Mouse (Mus musculus) midbrain, embryonic 15.5 days (tissue): ENCODE results near the gene Vwa1. TPM values are rescaled to one million over a fixed set of nuclear protein-coding genes. Genes with fewer than 3 reads are reported as not detected.

Experiments used
- ATAC-seq: fragments of 200-750 bp; cut with Nextera tagmentation; replicated peaks from 2 replicates; pipeline ENCODE4 v1.8.0; 2017; ENCODE audit warnings: moderate TSS enrichment
- H3K27ac ChIP-seq: fragments of 300-500 bp; sonication (generic); 2 replicates; pipeline ENCODE4 v1.5.1; 2015; ENCODE audit warnings: mild to moderate bottlenecking, inconsistent platforms
- H3K27me3 ChIP-seq: fragments of 300-500 bp; sonication (generic); replicated peaks from 2 replicates; pipeline ENCODE4 v1.6.1; 2015; ENCODE audit warnings: inconsistent platforms
- H3K36me3 ChIP-seq: fragments of 300-500 bp; sonication (generic); replicated peaks from 2 replicates; pipeline ENCODE4 v1.6.1; 2015; ENCODE audit warnings: inconsistent platforms
- H3K4me1 ChIP-seq: fragments of 300-500 bp; sonication (generic); 2 replicates; pipeline ENCODE4 v1.6.1; 2015; ENCODE audit warnings: inconsistent platforms
- H3K4me2 ChIP-seq: fragments of 300-500 bp; sonication (generic); 2 replicates; pipeline ENCODE4 v1.6.1; 2015; ENCODE audit warnings: inconsistent platforms, mild to moderate bottlenecking, moderate library complexity
- H3K4me3 ChIP-seq: fragments of 300-500 bp; sonication (generic); 2 replicates; pipeline ENCODE4 v1.5.1; 2015; ENCODE audit warnings: mild to moderate bottlenecking, inconsistent platforms
- H3K9ac ChIP-seq: fragments of 300-500 bp; sonication (generic); 2 replicates; pipeline ENCODE4 v1.6.1; 2015; ENCODE audit warnings: mild to moderate bottlenecking, inconsistent platforms
- H3K9me3 ChIP-seq: fragments of 300-500 bp; sonication (generic); 2 replicates; pipeline ENCODE4 v1.6.1; 2016; ENCODE audit warnings: inconsistent platforms
- WGBS: fragments of 180-500 bp; shearing (Covaris S2); methylation state at CpG from one replicate; pipeline ENCODE4 v1.1.7; 2015; ENCODE audit warnings: mixed read lengths; 5-methylcytosine and 5-hydroxymethylcytosine counted together
- polyA plus RNA-seq: library from polyadenylated mRNA; unstranded; fragments of >200 nt; fragmentation: Nextera tagmentation; extraction: Ambion mirVana; gene quantifications from 2 replicates; pipeline ENCODE4 v1.2.1, GENCODE M21; 2015

The Vwa1 gene
- 31.5 and 33.5 TPM in 2 replicates for polyA plus RNA-seq

DNA sequence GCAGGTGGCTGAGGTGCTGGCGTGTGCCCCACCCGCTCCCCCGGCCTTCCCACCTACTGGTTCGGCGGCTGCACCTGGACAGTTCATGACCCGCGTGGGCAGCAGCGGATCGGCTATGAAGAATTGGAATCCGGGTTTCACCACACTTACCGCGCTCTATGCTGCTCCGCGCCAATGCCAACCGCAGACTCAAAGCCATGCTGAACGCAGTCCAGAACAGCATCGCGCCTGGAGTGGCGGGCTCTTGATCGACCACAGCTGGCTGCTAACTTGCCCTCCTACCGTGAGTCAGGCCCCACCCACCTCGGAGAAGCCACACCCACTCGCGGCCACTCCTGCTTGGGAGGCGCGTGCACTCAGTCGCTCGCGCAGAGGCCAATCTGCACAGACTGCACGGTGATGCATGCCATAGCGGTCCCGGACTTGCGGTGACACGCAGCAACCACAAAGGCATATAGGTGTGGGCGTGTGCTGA is at the start of gene Vwa1:
TSS of gene Vwa1 (minus strand) at position 419 of the 475 bp plus-strand sequence.
- H3K9ac ChIP-seq = peak within 1 kb of the TSS; percentile 33
- ATAC-seq = peak; percentile 84
- under 1% methylated on average over 35 of the region's 35 CpGs for WGBS

DNA sequence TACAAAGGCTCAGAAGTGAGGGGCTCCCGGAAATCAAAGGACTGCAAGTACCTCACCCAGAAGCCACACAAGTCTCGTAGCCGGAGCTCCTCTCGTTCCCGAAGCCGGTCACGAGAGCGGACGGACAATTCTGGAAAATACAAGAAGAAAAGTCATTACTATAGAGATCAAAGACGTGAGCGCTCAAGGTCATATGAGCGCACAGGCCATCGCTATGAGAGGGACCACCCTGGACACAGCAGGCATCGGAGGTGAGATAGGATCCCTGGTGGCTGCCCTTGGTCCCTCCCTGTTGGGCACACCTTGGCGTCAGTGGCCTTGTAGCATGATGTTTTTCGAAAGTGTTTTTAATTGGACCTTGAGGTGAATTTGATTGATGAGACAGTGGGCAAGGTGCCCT is 48.9 kb upstream of the Vwa1 start:
- no peaks in the 10 kb centered on the region for H3K4me1 ChIP-seq
- no peak overlapping the region for H3K9ac ChIP-seq
- peaks cover 72% of the 10 kb centered on the region for H3K36me3 ChIP-seq
- no peak overlapping the region for H3K4me3 ChIP-seq
- no peak overlapping the region for H3K4me2 ChIP-seq
- H3K27me3 ChIP-seq = no peaks in the 10 kb centered on the region
- H3K27ac ChIP-seq = no peak overlapping the region
- WGBS = 96% methylated on average over 16 of the region's 16 CpGs
- H3K9me3 ChIP-seq = no peaks in the 10 kb centered on the region
- no peak for ATAC-seq

More for the DNA sequence above, at the start of gene Vwa1:
- peaks cover 36% of the 10 kb centered on the region for H3K4me1 ChIP-seq
- no peaks in the 10 kb centered on the region for H3K9me3 ChIP-seq
- H3K4me2 ChIP-seq = peak within 1 kb of the TSS; percentile 80
- H3K36me3 ChIP-seq = no peaks in the 10 kb centered on the region
- H3K27me3 ChIP-seq = peaks cover 20% of the 10 kb centered on the region
- peak within 1 kb of the TSS; percentile 44 for H3K4me3 ChIP-seq
- peak within 1 kb of the TSS; percentile 65 for H3K27ac ChIP-seq

DNA sequence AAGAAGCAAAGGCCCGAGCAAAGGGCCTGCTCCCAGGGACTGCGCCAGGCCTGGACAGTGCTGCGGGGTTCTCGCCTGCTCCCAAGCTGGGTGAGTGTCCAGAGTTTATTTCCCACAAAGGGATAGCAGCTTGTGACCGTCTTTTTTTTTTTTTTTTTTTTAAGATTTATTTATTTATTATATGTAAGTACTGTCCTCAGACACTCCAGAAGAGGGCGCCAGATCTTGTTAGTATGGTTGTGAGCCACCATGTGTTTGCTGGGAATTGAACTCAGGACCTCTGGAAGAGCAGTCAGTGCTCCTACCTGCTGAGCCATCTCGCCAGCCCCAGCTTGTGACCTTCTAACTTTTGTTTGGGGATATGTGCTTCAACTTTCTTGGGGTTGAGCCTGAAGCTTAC is 46.5 kb upstream of the Vwa1 start:
- Histone ChIP-seq H3K4me2 (no peak overlapping the region), H3K27me3 (no peaks in the 10 kb centered on the region), H3K4me1 (no peaks in the 10 kb centered on the region), H3K4me3 (no peak overlapping the region), H3K36me3 (peaks cover 80% of the 10 kb centered on the region), H3K9me3 (no peaks in the 10 kb centered on the region), H3K9ac (no peak overlapping the region), H3K27ac (no peak overlapping the region)
- no peak for ATAC-seq
- 80% methylated on average over 7 of the region's 7 CpGs for WGBS

DNA sequence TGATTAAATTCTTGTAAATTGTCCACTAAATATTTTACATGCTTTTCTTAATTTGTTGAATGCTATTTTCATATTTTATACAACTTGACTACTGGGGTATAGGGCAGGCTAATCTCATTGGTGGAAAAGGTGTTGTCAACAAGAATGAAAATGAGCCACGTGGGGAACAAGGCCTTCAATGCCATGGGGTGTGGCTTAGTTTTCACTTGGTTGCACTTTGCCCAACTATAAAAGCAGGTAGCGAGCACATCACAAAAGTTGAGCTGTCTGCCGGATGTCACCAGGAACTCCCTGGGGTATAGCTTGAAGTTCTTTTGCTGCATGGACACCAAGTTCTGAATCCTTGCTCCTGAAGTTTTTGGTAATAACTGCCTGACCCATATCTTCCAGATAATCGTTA is 43.0 kb upstream of the Vwa1 start:
- WGBS = 85% methylated on average over 4 of the region's 4 CpGs
- Histone ChIP-seq H3K27me3 (no peaks in the 10 kb centered on the region), H3K27ac (no peak overlapping the region), H3K4me2 (no peak overlapping the region), H3K4me3 (no peak overlapping the region), H3K36me3 (peaks cover 56% of the 10 kb centered on the region), H3K9me3 (no peaks in the 10 kb centered on the region), H3K9ac (no peak overlapping the region), H3K4me1 (peaks cover 18% of the 10 kb centered on the region)
- no peak for ATAC-seq

DNA sequence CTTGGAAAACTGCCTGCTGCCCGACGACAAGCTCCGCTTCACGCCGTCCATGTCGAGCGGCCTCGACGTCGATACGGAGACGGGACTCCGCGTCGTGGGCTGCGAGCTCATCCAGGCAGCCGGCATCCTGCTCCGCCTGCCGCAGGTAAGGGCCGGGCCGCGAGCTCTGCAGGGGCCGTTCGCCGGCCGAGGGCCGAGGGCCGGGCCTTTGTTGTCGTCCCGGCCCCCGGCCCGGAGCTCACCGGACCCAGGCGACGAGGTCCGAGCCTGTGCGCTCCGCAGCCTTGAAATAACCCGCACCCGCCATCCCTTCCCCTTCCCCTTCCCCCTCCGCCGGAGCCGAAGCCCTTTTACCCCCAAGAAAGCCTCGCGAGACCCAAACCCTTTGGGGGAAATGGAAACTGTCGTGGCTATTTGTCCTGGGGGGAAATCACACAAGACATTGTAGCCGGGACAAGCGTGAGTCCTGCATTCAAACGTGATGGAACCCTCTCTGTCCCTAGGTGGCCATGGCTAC is 38.2 kb upstream of the Vwa1 start:
- Histone ChIP-seq H3K4me3 (peak overlapping the region; percentile 89), H3K4me2 (peak overlapping the region; percentile 65), H3K27me3 (no peaks in the 10 kb centered on the region), H3K9ac (peak overlapping the region; percentile 88), H3K4me1 (peaks cover 26% of the 10 kb centered on the region), H3K9me3 (no peaks in the 10 kb centered on the region), H3K27ac (peak overlapping the region; percentile 89), H3K36me3 (peaks cover 38% of the 10 kb centered on the region)
- peak; percentile 61 for ATAC-seq
- WGBS = under 1% methylated on average over 49 of the region's 49 CpGs

DNA sequence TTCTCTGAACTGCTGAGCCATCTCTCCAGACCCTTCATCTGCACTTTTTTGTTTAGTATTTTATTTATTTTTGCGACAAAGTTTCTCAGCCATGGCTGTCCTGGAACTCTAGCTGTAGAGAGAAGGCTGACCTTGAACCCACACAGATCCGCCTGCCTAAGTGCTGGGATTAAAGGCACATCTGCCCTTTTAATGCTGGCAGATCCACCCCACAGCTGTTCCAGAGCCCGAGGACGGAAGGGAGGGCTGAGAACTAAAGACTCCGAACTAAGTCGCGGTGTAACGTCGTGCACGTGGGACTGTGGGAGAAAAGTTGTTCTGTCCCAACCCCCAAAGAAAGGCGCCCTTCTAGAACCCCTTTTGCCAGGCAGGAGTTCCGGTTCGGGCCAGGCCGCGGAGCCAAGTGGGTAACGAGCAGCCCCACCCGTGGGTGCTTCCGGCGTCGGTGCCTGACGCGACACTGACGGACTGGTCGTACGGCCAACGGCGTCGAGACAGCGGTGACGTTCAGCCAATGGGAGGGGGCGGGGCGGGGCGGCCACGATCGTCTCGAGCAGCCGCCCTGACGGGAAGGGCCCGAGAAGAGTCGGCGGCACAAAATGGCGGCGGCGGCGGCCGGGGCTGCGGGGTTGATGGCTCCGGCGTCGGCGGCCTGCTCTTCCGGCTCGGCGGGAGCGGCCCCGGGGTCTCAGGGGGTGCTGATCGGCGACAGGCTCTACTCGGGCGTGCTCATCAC is 37.6 kb upstream of the Vwa1 start, which contains the start of gene Ccnl2:
TSS of gene Ccnl2 (plus strand) at position 561 of the 736 bp plus-strand sequence.
- ATAC-seq = peak; percentile 99
- Histone ChIP-seq H3K4me1 (peaks cover 26% of the 10 kb centered on the region), H3K27me3 (no peaks in the 10 kb centered on the region), H3K27ac (peak within 1 kb of the TSS; percentile 89), H3K9ac (peak within 1 kb of the TSS; percentile 88), H3K9me3 (no peaks in the 10 kb centered on the region), H3K36me3 (peaks cover 38% of the 10 kb centered on the region), H3K4me2 (peak within 1 kb of the TSS; percentile 71), H3K4me3 (peak within 1 kb of the TSS; percentile 89)
- WGBS = under 1% methylated on average over 55 of the region's 60 CpGs

DNA sequence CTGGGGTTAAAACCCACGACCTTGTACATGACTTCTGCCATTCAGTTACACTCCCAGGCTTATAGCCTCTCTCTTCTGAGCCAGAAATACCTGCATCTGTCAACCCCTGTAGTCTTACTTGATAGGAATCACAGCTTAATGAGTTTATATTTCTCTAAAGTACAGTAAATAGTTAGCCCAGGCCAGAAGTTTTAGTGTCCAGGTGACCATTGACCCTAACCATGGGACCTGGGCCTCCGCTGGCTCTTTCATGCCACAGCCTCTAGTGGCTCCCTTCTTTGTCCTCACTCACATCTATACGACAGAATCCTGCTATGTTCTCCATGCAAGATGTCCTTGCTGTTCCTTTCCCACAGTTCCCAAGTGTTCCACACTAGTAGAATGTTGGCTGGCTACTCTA is 33.3 kb upstream of the Vwa1 start:
- H3K9ac ChIP-seq = no peak overlapping the region
- no peak overlapping the region for H3K27ac ChIP-seq
- H3K4me1 ChIP-seq = peaks cover 27% of the 10 kb centered on the region
- no peak overlapping the region for H3K4me2 ChIP-seq
- ATAC-seq = no peak
- WGBS = 90% methylated on average over 3 of the region's 3 CpGs
- peaks cover 32% of the 10 kb centered on the region for H3K36me3 ChIP-seq
- no peaks in the 10 kb centered on the region for H3K9me3 ChIP-seq
- no peak overlapping the region for H3K4me3 ChIP-seq
- H3K27me3 ChIP-seq = no peaks in the 10 kb centered on the region

DNA sequence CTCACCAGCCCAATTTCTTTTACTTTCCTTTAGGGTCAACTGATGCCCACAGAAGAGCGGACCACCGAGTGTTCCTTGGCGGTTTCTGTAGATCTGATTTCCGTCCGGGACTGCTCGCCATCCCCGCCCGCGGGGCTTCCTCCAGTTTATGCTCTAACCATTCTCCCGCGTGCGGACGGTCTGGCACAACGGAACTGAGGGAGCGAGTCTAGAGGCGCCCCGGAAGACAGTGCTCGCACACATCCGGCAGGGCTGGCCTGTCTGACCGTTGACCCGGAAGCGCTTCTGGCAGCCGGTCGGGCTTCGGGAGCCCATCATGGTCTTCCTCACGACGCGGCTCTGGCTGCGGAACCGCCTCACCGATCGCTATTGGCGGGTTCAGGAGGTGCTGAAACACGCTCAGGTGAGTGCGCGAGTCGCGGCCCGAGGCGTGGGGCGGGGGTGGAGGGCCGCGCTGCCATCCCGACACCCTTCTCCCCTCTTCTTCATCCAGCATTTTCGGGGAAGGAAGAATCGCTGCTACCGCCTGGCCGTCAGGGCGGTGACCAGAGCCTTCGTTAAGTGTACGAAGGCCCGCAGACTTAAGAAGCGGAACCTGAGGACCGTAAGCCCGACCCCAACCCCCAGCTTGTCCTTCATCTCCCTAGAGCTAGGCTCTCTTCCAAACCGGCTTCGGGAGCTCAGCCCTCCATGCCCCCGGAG is 29.0 kb upstream of the Vwa1 start:
- Histone ChIP-seq H3K9me3 (no peaks in the 10 kb centered on the region), H3K4me1 (peaks cover 22% of the 10 kb centered on the region), H3K27me3 (no peaks in the 10 kb centered on the region), H3K9ac (peak overlapping the region; percentile 80), H3K4me2 (peak overlapping the region; percentile 59), H3K27ac (peak overlapping the region; percentile 80), H3K4me3 (peak overlapping the region; percentile 87), H3K36me3 (peaks cover 13% of the 10 kb centered on the region)
- peak; percentile 97 for ATAC-seq
- under 1% methylated on average over 58 of the region's 58 CpGs for WGBS

DNA sequence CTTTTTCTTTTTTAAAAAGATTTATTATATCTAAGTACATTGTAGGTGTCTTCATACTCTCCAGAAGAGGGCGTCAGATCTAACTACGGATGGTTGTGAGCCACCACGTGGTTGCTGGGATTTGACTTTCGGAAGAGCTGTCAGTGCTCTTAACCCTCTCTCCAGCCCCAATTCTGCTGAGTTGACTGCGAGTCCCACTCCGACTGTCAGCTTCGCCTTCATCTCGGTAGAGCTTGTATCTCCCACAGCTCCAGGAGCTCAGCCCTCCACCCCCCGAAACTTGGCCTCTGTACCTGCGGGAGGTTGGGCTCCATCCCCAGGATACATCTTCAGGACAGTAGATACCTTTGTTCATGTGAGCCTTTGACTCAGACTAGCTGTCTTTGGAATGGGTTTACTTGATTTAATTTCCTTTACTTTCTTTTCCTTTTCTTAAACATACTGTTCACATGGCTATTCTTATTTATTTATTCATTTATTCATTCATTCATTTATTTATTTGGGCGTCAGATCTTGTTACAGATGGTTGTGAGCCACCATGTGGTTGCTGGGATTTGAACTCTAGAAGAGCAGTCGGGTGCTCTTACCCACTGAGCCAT is 28.3 kb upstream of the Vwa1 start, which contains the start of gene Mrpl20:
TSS of gene Mrpl20 (plus strand) at position 138 of the 599 bp plus-strand sequence.
- peak; percentile 59 for ATAC-seq
- no peaks in the 10 kb centered on the region for H3K9me3 ChIP-seq
- no peaks in the 10 kb centered on the region for H3K27me3 ChIP-seq

DNA sequence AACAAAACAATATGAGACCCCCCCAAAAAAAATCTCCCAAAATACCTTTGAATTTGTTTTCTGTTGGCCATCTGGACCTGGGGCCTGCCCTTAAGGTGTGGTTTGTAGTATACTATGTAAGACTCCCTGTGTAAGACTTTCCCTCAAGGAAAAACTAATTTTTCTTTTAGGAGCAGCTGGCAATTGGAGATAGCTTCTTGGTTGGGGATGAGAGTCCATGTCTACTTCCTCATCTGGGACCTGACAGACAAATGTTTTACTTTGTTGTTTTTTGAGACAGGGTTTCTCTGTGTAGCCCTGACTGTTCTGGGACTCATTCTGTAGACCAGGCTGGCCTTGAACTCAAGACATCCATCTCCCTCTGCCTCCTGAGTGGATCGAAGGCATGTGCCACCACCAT is 27.6 kb upstream of the Vwa1 start:
- WGBS = 88% methylated on average over 1 of the region's 1 CpGs
- Histone ChIP-seq H3K9me3 (no peaks in the 10 kb centered on the region), H3K27ac (no peak overlapping the region), H3K9ac (no peak overlapping the region), H3K4me1 (peaks cover 22% of the 10 kb centered on the region), H3K36me3 (no peaks in the 10 kb centered on the region; the same call in 1 of the 2 replicates), H3K4me2 (no peak overlapping the region), H3K4me3 (no peak overlapping the region), H3K27me3 (no peaks in the 10 kb centered on the region)
- ATAC-seq = no peak

More for the DNA sequence above, 28.3 kb upstream of the Vwa1 start, which contains the start of gene Mrpl20:
- peaks cover 22% of the 10 kb centered on the region for H3K4me1 ChIP-seq
- peak within 1 kb of the TSS; percentile 87 for H3K4me3 ChIP-seq
- peak within 1 kb of the TSS; percentile 80 for H3K9ac ChIP-seq
- peaks cover 6% of the 10 kb centered on the region for H3K36me3 ChIP-seq
- 10% methylated on average over 12 of the region's 12 CpGs for WGBS
- peak within 1 kb of the TSS; percentile 59 for H3K4me2 ChIP-seq
- H3K27ac ChIP-seq = peak within 1 kb of the TSS; percentile 80

DNA sequence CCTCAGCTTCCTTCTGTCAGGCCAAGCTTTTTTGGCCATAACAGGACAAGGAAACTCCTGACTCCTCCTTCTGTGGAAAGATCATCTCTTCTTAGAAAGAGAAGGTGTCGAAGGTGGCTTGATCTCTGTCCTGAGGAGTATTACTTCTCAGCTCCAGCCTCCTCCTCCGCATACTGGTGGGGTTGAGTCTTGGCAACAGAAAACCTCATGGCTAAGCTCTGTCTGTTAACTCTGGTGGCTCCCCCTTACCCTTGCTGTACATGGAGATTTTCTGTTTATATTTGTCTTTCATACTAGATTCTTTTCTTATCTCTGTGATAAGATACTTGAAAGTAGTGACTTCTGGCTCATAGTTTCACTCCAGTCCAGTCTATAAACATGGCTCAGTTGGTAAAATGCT is 19.2 kb upstream of the Vwa1 start:
- WGBS = 81% methylated on average over 2 of the region's 2 CpGs
- Histone ChIP-seq H3K27me3 (no peaks in the 10 kb centered on the region), H3K4me2 (no peak overlapping the region), H3K4me3 (no peak overlapping the region), H3K9me3 (no peaks in the 10 kb centered on the region), H3K36me3 (no peaks in the 10 kb centered on the region), H3K27ac (no peak overlapping the region), H3K9ac (no peak overlapping the region), H3K4me1 (no peaks in the 10 kb centered on the region)
- ATAC-seq = no peak
